Mouse (Mus musculus) monocyte, adult 59 days (primary cell): ENCODE results near the gene Olfr437. TPM values are rescaled to one million over a fixed set of nuclear protein-coding genes. Genes with fewer than 3 reads are reported as not detected.

Experiments
- total RNA-seq, 2 experiments: library from RNA; stranded (reverse); gene quantifications; one replicate each; pipeline ENCODE4 v1.2.4; 2023

Olfr437 gene
- not detected for total RNA-seq

GRCm38 (mm10) chr6:43162982-43163381, at the start of gene Olfr437:
TSS of gene Olfr437 (plus strand) at chr6:43163282.

GRCm38 (mm10) chr6:43146267-43146666, 16.8 kb upstream of the Olfr437 start, which contains the start of gene Olfr237-ps1:
TSS of gene Olfr237-ps1 (plus strand) at chr6:43146567.

GRCm38 (mm10) chr6:43171840-43172239, 8.8 kb downstream of the Olfr437 start, which contains the start of gene Olfr13:
TSS of gene Olfr13 (plus strand) at chr6:43172140.

GRCm38 (mm10) chr6:43196781-43197180, 33.7 kb downstream of the Olfr437 start, which contains the start of gene Olfr435:
TSS of gene Olfr435 (plus strand) at chr6:43197146.

GRCm38 (mm10) chr6:43212873-43213272, 49.8 kb downstream of the Olfr437 start, which contains the start of gene Olfr434:
TSS of gene Olfr434 (plus strand) at chr6:43213021.

Other genes starting within 250 kb of the Olfr437 start
- gene Olfr446, start 241.9 kb upstream of the Olfr437 start, total RNA-seq, result not detected
- not detected for gene Olfr444, start 214.2 kb upstream of the Olfr437 start, total RNA-seq
- not detected for gene Olfr441, start 56.9 kb upstream of the Olfr437 start, total RNA-seq
- not detected for gene Olfr237-ps1, start 16.7 kb upstream of the Olfr437 start, total RNA-seq
- gene Olfr13, start 8.9 kb downstream of the Olfr437 start, total RNA-seq, result not detected
- gene Olfr435, start 33.9 kb downstream of the Olfr437 start, total RNA-seq, result not detected
- gene Olfr434, start 49.7 kb downstream of the Olfr437 start, total RNA-seq, result not detected
- gene Olfr47, start 68.2 kb downstream of the Olfr437 start, total RNA-seq, result not detected
- 1 to 10 TPM; 1.1 to 1.2 TPM for gene Arhgef5, start 102.3 kb downstream of the Olfr437 start, total RNA-seq
- not detected for gene Nobox, start 146.3 kb downstream of the Olfr437 start, total RNA-seq